Mouse (Mus musculus) forebrain, postnatal 0 days (tissue): ENCODE data around the gene Pde5a. TPM values are rescaled to one million over a fixed set of nuclear protein-coding genes. Genes with fewer than 3 reads are reported as not detected.

ENCODE experiments used
- ATAC-seq: fragments of 200-750 bp; cut with Nextera tagmentation; 2 replicates; pipeline ENCODE4 v1.8.0; 2017; ENCODE audit warnings: mild to moderate bottlenecking, moderate library complexity
- DNase-seq: peaks from one replicate; pipeline ENCODE4 v3.0.0-alpha.2; 2015
- H3K27ac ChIP-seq: fragments of 300-500 bp; sonication (generic); 2 replicates; pipeline ENCODE4 v1.5.1; 2014; ENCODE audit warnings: low read depth, mild to moderate bottlenecking, antibody characterized with exemption, low read length, moderate library complexity, mixed read lengths
- H3K27me3 ChIP-seq: fragments of 300-500 bp; sonication (generic); 2 replicates; pipeline ENCODE4 v1.6.1; 2014; ENCODE audit warnings: mild to moderate bottlenecking, low read length, mixed read lengths; ENCODE audit not compliant: insufficient read depth
- H3K36me3 ChIP-seq: fragments of 300-500 bp; sonication (generic); 2 replicates; pipeline ENCODE4 v1.6.1; 2014; ENCODE audit warnings: mild to moderate bottlenecking, moderate library complexity; ENCODE audit not compliant: insufficient read depth
- H3K4me1 ChIP-seq: fragments of 300-500 bp; sonication (generic); 2 replicates; pipeline ENCODE4 v1.6.1; 2014; ENCODE audit warnings: antibody characterized with exemption; ENCODE audit not compliant: insufficient read depth
- H3K4me2 ChIP-seq: fragments of 300-500 bp; sonication (generic); 2 replicates; pipeline ENCODE4 v1.6.1; 2014; ENCODE audit warnings: low read depth, mild to moderate bottlenecking, moderate library complexity
- H3K4me3 ChIP-seq: fragments of 300-500 bp; sonication (generic); 2 replicates; pipeline ENCODE4 v1.5.1; 2014; ENCODE audit warnings: low read depth, low read length, mixed read lengths
- H3K9ac ChIP-seq: fragments of 300-500 bp; sonication (generic); 2 replicates; pipeline ENCODE4 v1.6.1; 2014; ENCODE audit warnings: mild to moderate bottlenecking
- H3K9me3 ChIP-seq: fragments of 300-500 bp; sonication (generic); 2 replicates; pipeline ENCODE4 v1.6.1; 2016; ENCODE audit warnings: low read length
- CTCF ChIP-seq: sonication (generic); IDR thresholded peaks from 2 replicates; pipeline ENCODE4 v1.5.1; 2016; ENCODE audit warnings: antibody characterized with exemption, control low read depth, low read depth
- WGBS: fragments of 180-500 bp; shearing (Covaris S2); extraction: QIAGEN DNeasy Blood & Tissue Kit; methylation state at CpG from one replicate; pipeline ENCODE4 v1.1.7; 2014; 5-methylcytosine and 5-hydroxymethylcytosine counted together
- polyA plus RNA-seq: library from polyadenylated mRNA; unstranded; fragments of >200 nt; fragmentation: Nextera tagmentation; extraction: Ambion mirVana; gene quantifications from 2 replicates; pipeline ENCODE4 v1.2.1, GENCODE M21; 2015
- total RNA-seq: library from RNA; depleted of rRNA; stranded (reverse); fragments of >200 nt; gene quantifications from 2 replicates; pipeline ENCODE4 v1.2.3, GENCODE M21; 2014

The Pde5a gene
- total and polyA plus RNA-seq, 2 experiments from 2014 or later, result 1.4 to 8.7 TPM

DNA sequence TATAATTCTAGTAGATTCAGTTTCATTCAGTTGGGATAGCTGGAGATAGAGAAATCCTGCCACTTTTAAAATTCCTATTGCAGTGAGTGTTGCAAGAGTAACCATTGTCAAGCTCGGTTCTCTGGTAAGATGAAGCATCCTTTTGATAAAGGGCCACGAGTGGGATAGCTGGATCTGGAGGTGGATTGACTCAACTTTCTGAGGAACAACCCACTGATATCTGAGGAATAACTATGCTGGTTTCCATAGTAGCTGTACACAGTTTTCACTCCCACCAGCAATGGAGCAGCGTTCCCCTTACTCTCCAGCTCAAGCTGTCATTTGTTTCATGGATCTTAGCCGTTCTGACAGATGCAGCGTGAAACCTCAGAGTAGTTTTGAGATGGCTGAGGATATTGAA lies 82.2 kb downstream of the Pde5a start:
- H3K9me3 ChIP-seq, result no peaks in the 10 kb centered on the region
- WGBS, result 90% methylated on average over 5 of the region's 5 CpGs
- H3K4me3 ChIP-seq, result no peak overlapping the region
- TF ChIP-seq CTCF, result no peak
- no peak for DNase-seq
- H3K9ac ChIP-seq, result no peak overlapping the region
- H3K36me3 ChIP-seq, result no peaks in the 10 kb centered on the region
- H3K27me3 ChIP-seq, result no peaks in the 10 kb centered on the region
- ATAC-seq, result no peak
- H3K27ac ChIP-seq, result no peak overlapping the region
- H3K4me2 ChIP-seq, result no peak overlapping the region
- no peaks in the 10 kb centered on the region for H3K4me1 ChIP-seq

- Histone ChIP-seq H3K9me3 (no peaks in the 10 kb centered on the region), H3K4me3 (no peak overlapping the region), H3K27me3 (no peaks in the 10 kb centered on the region), H3K4me1 (no peaks in the 10 kb centered on the region), H3K4me2 (no peak overlapping the region), H3K27ac (peak overlapping the region; percentile 40; the same call in 1 of the 2 replicates), H3K36me3 (no peaks in the 10 kb centered on the region), H3K9ac (no peak overlapping the region)
- 41% methylated on average over 4 of the region's 4 CpGs for whole genome bisulfite sequencing
- DNase-seq (peak; percentile 56), ATAC-seq (peak; percentile 82)
- TF ChIP-seq CTCF, result no peak
Observed at GRCm38 (mm10) chr3:122814531-122814930, 85.8 kb downstream of the Pde5a start.

- H3K4me3 ChIP-seq, result no peak overlapping the region
- H3K27me3 ChIP-seq, result no peaks in the 10 kb centered on the region
- ATAC-seq, result no peak
- H3K4me2 ChIP-seq, result no peak overlapping the region
- 87% methylated on average over 5 of the region's 5 CpGs for WGBS
- no peak overlapping the region for H3K9ac ChIP-seq
- no peaks in the 10 kb centered on the region for H3K4me1 ChIP-seq
- H3K9me3 ChIP-seq, result no peaks in the 10 kb centered on the region
- H3K27ac ChIP-seq, result no peak overlapping the region
- DNase-seq, result no peak
- no peaks in the 10 kb centered on the region for H3K36me3 ChIP-seq
- no peak for TF ChIP-seq CTCF
Observed at GRCm38 (mm10) chr3:122818282-122818681, 89.5 kb downstream of the Pde5a start.

- ATAC-seq (no peak), DNase-seq (no peak)
- Histone ChIP-seq H3K27ac (no peak overlapping the region), H3K36me3 (no peaks in the 10 kb centered on the region), H3K4me2 (no peak overlapping the region), H3K9ac (no peak overlapping the region), H3K4me3 (no peak overlapping the region), H3K27me3 (no peaks in the 10 kb centered on the region), H3K4me1 (no peaks in the 10 kb centered on the region), H3K9me3 (no peaks in the 10 kb centered on the region)
- 56% methylated on average over 4 of the region's 4 CpGs for WGBS
- TF ChIP-seq CTCF, result no peak
Observed at GRCm38 (mm10) chr3:122820700-122821099, 92.0 kb downstream of the Pde5a start.

- Histone ChIP-seq H3K4me1 (peaks cover 7% of the 10 kb centered on the region; the same call in 1 of the 2 replicates), H3K9ac (no peak overlapping the region), H3K27ac (peak overlapping the region; percentile 68), H3K9me3 (no peaks in the 10 kb centered on the region), H3K36me3 (no peaks in the 10 kb centered on the region), H3K4me3 (no peak overlapping the region), H3K27me3 (no peaks in the 10 kb centered on the region), H3K4me2 (no peak overlapping the region)
- 82% methylated on average over 11 of the region's 11 CpGs for whole genome bisulfite sequencing
- ATAC-seq (peak; percentile 92), DNase-seq (peak; percentile 52)
- TF ChIP-seq CTCF, result no peak
Observed at GRCm38 (mm10) chr3:122828270-122829058, 99.7 kb downstream of the Pde5a start.

DNA sequence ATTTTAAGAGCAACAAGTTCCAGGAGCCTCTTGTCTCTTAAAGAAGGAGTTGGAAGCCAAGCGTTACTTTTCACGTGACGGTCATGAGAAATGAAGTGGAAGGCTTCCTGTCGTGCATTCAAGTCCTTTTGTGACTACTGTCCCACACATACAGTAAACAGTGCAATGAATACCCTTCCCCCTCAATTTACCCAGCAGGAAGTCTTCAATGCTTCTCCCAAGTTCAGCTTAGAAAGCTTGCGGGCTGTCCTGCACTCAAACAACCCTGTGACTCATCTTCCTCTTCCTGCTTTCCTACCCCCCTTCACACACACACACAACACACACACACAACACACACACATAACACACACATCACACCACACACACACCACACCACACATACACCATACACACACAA lies 105.8 kb downstream of the Pde5a start:
- WGBS, result 47% methylated on average over 5 of the region's 5 CpGs
- H3K4me2 ChIP-seq, result no peak overlapping the region

GRCm38 (mm10) chr3:122835097-122835850 lies 106.5 kb downstream of the Pde5a start:
- ATAC-seq, result no peak
- Histone ChIP-seq H3K9ac (no peak overlapping the region), H3K9me3 (no peaks in the 10 kb centered on the region), H3K27me3 (no peaks in the 10 kb centered on the region), H3K4me1 (no peaks in the 10 kb centered on the region), H3K4me3 (no peak overlapping the region), H3K27ac (no peak overlapping the region), H3K36me3 (no peaks in the 10 kb centered on the region), H3K4me2 (no peak overlapping the region)
- no peak for TF ChIP-seq CTCF
- 75% methylated on average over 8 of the region's 8 CpGs for WGBS
- no peak for DNase-seq

More for the DNA sequence above, 105.8 kb downstream of the Pde5a start:
- Histone ChIP-seq H3K9me3 (no peaks in the 10 kb centered on the region), H3K9ac (no peak overlapping the region), H3K4me1 (no peaks in the 10 kb centered on the region), H3K27ac (no peak overlapping the region), H3K36me3 (no peaks in the 10 kb centered on the region), H3K27me3 (no peaks in the 10 kb centered on the region), H3K4me3 (no peak overlapping the region)
- no peak for ATAC-seq
- no peak for DNase-seq
- TF ChIP-seq CTCF, result no peak
